Mouse (Mus musculus): ENCODE results near the gene Usp33. TPM values are rescaled to one million over a fixed set of nuclear protein-coding genes. Genes with fewer than 3 reads are reported as not detected.

Usp33 gene
- polyA plus RNA-seq, 1 experiment from 2014 or later: 53.8 TPM

DNA sequence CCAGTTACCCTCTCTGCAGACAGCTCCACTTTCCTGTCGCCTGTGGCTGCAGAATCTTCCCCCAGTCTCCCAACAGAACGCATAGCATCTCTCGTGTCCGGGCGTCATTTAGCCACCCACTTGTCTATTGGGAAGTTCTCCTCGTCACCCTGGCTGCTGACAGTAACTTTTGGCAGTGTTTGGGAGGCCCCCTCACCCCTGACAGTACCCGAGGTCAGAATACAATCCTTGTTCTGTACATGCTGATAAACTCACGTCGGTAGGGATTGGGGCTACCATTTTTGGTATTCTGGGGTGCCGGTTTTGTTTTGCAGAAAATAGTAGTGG is 50.7 kb downstream of the Usp33 start:
- H3K36me3 ChIP-seq: peaks cover 27% of the 10 kb centered on the region
- no peaks in the 10 kb centered on the region for H3K27me3 ChIP-seq (ENCODE audit: insufficient read depth, poor library complexity, severe bottlenecking)
- H3K4me3 ChIP-seq: peak overlapping the region; percentile 73
- 3% methylated on average over 10 of the region's 10 CpGs for WGBS
- no peaks in the 10 kb centered on the region for H3K9me3 ChIP-seq
- peak overlapping the region; percentile 99 for H3K27ac ChIP-seq
- no peak for DNase-seq (ENCODE audit: low spot score)
- H3K4me1 ChIP-seq (replicated peaks): peaks cover 32% of the 10 kb centered on the region

- no peak for DNase-seq (ENCODE audit: low spot score)
- WGBS: 71% methylated on average over 9 of the region's 9 CpGs
- H3K27ac ChIP-seq: peak overlapping the region; percentile 99
These were observed 51.2 kb downstream of the Usp33 start for GRCm38 (mm10) chr3:152397335-152397940.

GRCm38 (mm10) chr3:152400441-152400840 is 54.2 kb downstream of the Usp33 start:
- H3K27ac ChIP-seq: no peak overlapping the region
- H3K27me3 ChIP-seq (ENCODE audit: insufficient read depth, poor library complexity, severe bottlenecking): no peaks in the 10 kb centered on the region
- WGBS: 82% methylated on average over 5 of the region's 5 CpGs
- no peaks in the 10 kb centered on the region for H3K9me3 ChIP-seq
- DNase-seq (ENCODE audit: low spot score): no peak
- no peak overlapping the region for H3K4me3 ChIP-seq
- H3K36me3 ChIP-seq: peaks cover 12% of the 10 kb centered on the region
- H3K4me1 ChIP-seq (replicated peaks): peaks cover 25% of the 10 kb centered on the region

More at GRCm38 (mm10) chr3:152397335-152397940, 51.2 kb downstream of the Usp33 start:
- H3K36me3 ChIP-seq: peaks cover 22% of the 10 kb centered on the region
- H3K9me3 ChIP-seq: no peaks in the 10 kb centered on the region
- H3K27me3 ChIP-seq (ENCODE audit: insufficient read depth, poor library complexity, severe bottlenecking): no peaks in the 10 kb centered on the region
- H3K4me1 ChIP-seq (replicated peaks): peaks cover 37% of the 10 kb centered on the region
- H3K4me3 ChIP-seq: peak overlapping the region; percentile 73

DNA sequence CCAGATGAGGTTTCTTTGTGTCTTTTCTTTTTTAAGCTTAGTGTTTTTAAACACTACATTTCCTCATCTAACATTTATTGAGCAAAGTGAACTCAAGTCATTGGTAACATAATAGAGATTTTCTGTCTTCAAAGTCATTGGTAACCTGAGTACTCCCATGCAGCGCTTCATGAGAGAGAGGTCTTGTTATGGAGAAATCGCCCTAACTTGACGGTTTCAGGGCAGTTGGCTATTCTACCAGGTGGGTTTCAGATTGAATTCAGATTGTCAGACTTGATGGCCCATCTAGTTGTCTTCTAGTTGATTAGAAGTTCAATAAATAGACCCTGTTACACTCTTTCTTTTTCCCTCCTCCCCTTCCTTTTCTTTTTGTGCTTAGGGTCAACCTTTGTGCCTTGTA is 54.6 kb downstream of the Usp33 start:
- no peaks in the 10 kb centered on the region for H3K9me3 ChIP-seq
- DNase-seq (ENCODE audit: low spot score): no peak
- peaks cover 25% of the 10 kb centered on the region for H3K4me1 ChIP-seq (replicated peaks)
- no peak overlapping the region for H3K27ac ChIP-seq
- no peak overlapping the region for H3K4me3 ChIP-seq
- 85% methylated on average over 3 of the region's 3 CpGs for WGBS
- no peaks in the 10 kb centered on the region for H3K27me3 ChIP-seq (ENCODE audit: insufficient read depth, poor library complexity, severe bottlenecking)
- H3K36me3 ChIP-seq: peaks cover 12% of the 10 kb centered on the region

- Histone ChIP-seq H3K27ac (no peak overlapping the region), H3K9me3 (no peaks in the 10 kb centered on the region), H3K27me3 (ENCODE audit: insufficient read depth, poor library complexity, severe bottlenecking) (no peaks in the 10 kb centered on the region), H3K36me3 (peaks cover 12% of the 10 kb centered on the region), H3K4me3 (no peak overlapping the region), H3K4me1 (replicated peaks) (peaks cover 24% of the 10 kb centered on the region)
- 78% methylated on average over 7 of the region's 7 CpGs for WGBS
- no peak for DNase-seq (ENCODE audit: low spot score)
These were observed 55.8 kb downstream of the Usp33 start for GRCm38 (mm10) chr3:152401964-152402670.

DNA sequence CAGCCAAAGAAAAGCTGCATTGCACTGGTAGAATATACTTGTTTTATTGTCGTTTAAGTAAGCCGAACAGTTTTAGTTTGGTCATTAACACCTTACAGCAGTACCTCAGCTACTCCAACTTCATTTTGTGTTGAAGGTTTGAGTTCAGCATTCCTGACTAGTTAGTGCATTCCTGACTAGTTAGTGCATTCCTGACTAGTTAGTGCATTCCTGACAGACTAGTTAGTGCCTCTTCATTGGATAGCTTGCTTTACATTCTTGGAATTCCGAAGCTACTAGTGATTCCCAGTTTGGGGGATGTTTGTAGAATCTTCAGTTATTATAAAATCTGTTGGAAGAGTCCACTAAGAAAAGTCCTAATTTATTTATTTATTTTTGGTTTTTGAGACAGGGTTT is 56.4 kb downstream of the Usp33 start:
- WGBS: 93% methylated on average over 3 of the region's 3 CpGs
- H3K36me3 ChIP-seq: peaks cover 12% of the 10 kb centered on the region
- no peaks in the 10 kb centered on the region for H3K9me3 ChIP-seq
- H3K4me3 ChIP-seq: no peak overlapping the region
- no peak overlapping the region for H3K27ac ChIP-seq
- no peak for DNase-seq (ENCODE audit: low spot score)
- H3K27me3 ChIP-seq (ENCODE audit: insufficient read depth, poor library complexity, severe bottlenecking): no peaks in the 10 kb centered on the region
- peaks cover 18% of the 10 kb centered on the region for H3K4me1 ChIP-seq (replicated peaks)

GRCm38 (mm10) chr3:152403827-152404226 is 57.5 kb downstream of the Usp33 start:
- Histone ChIP-seq H3K4me1 (replicated peaks) (peaks cover 12% of the 10 kb centered on the region), H3K9me3 (no peaks in the 10 kb centered on the region), H3K27ac (no peak overlapping the region), H3K4me3 (no peak overlapping the region), H3K27me3 (ENCODE audit: insufficient read depth, poor library complexity, severe bottlenecking) (no peaks in the 10 kb centered on the region), H3K36me3 (peaks cover 11% of the 10 kb centered on the region)
- 92% methylated on average over 2 of the region's 2 CpGs for WGBS
- no peak for DNase-seq (ENCODE audit: low spot score)

- 94% methylated on average over 7 of the region's 7 CpGs for WGBS
- Histone ChIP-seq H3K36me3 (0 out of 2 replicates have a peak, but pooled peaks cover 10% of the 10 kb centered on the region), H3K4me1 (replicated peaks) (peaks cover 12% of the 10 kb centered on the region), H3K4me3 (no peak overlapping the region), H3K27me3 (ENCODE audit: insufficient read depth, poor library complexity, severe bottlenecking) (no peaks in the 10 kb centered on the region), H3K27ac (no peak overlapping the region), H3K9me3 (no peaks in the 10 kb centered on the region)
- DNase-seq (ENCODE audit: low spot score): no peak
These were observed 59.1 kb downstream of the Usp33 start for GRCm38 (mm10) chr3:152405420-152405819.

GRCm38 (mm10) chr3:152405978-152406640 is 59.8 kb downstream of the Usp33 start:
- H3K36me3 ChIP-seq: 0 out of 2 replicates have a peak, but pooled peaks cover 6% of the 10 kb centered on the region
- peaks cover 16% of the 10 kb centered on the region for H3K4me1 ChIP-seq (replicated peaks)

DNA sequence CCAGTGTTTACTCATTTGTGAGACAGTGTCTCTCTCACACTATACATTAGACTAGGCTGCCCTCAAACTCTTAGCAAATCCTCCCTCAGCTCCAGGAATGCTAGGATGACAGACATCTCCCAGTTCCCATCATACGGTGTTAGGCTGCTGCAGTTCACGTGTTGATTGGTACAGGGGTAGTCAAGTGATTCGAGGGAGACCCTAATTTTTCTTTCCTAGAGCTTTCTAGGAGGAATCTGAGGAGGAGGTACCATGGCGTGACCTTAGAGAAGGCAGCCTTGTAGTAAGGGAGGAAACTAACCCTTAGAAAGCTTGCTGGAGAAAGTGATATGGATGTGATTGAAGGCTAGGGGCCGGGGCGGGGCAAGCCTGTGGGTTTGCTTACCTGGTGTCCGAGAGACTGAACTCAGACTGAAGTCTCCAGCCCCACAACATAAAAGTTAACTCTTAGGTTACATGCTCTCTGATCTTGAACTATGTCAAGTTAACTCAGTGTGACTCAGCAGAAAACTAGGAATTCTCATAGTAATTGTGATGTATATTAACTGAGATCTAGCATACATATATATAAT is 64.8 kb downstream of the Usp33 start:
- H3K4me1 ChIP-seq (replicated peaks): 0 out of 2 replicates have a peak, but pooled peaks cover 4% of the 10 kb centered on the region
- WGBS: 90% methylated on average over 7 of the region's 7 CpGs
- H3K9me3 ChIP-seq: no peaks in the 10 kb centered on the region
- H3K4me3 ChIP-seq: no peak overlapping the region
- no peaks in the 10 kb centered on the region for H3K27me3 ChIP-seq (ENCODE audit: insufficient read depth, poor library complexity, severe bottlenecking)
- DNase-seq (ENCODE audit: low spot score): no peak
- H3K27ac ChIP-seq: no peak overlapping the region
- 0 out of 2 replicates have a peak, but pooled peaks cover 6% of the 10 kb centered on the region for H3K36me3 ChIP-seq

More at GRCm38 (mm10) chr3:152405978-152406640, 59.8 kb downstream of the Usp33 start:
- Histone ChIP-seq H3K27me3 (ENCODE audit: insufficient read depth, poor library complexity, severe bottlenecking) (no peaks in the 10 kb centered on the region), H3K27ac (no peak overlapping the region), H3K9me3 (no peaks in the 10 kb centered on the region), H3K4me3 (no peak overlapping the region)
- DNase-seq (ENCODE audit: low spot score): no peak
- 88% methylated on average over 4 of the region's 4 CpGs for WGBS

GRCm38 (mm10) chr3:152412362-152412761 is 66.1 kb downstream of the Usp33 start:
- H3K4me3 ChIP-seq: no peak overlapping the region
- 0 out of 2 replicates have a peak, but pooled peaks cover 6% of the 10 kb centered on the region for H3K36me3 ChIP-seq
- H3K9me3 ChIP-seq: no peaks in the 10 kb centered on the region
- H3K27me3 ChIP-seq (ENCODE audit: insufficient read depth, poor library complexity, severe bottlenecking): no peaks in the 10 kb centered on the region
- H3K4me1 ChIP-seq (replicated peaks): 0 out of 2 replicates have a peak, but pooled peaks cover 4% of the 10 kb centered on the region
- no peak overlapping the region for H3K27ac ChIP-seq
- no peak for DNase-seq (ENCODE audit: low spot score)
- WGBS: 89% methylated on average over 4 of the region's 4 CpGs

- no peak for DNase-seq (ENCODE audit: low spot score)
- peaks cover 62% of the 10 kb centered on the region for H3K36me3 ChIP-seq
- H3K4me1 ChIP-seq (replicated peaks): no peaks in the 10 kb centered on the region
- 95% methylated on average over 8 of the region's 8 CpGs for WGBS
- H3K4me3 ChIP-seq: no peak overlapping the region
- H3K9me3 ChIP-seq: no peaks in the 10 kb centered on the region
- H3K27me3 ChIP-seq (ENCODE audit: insufficient read depth, poor library complexity, severe bottlenecking): no peaks in the 10 kb centered on the region
- H3K27ac ChIP-seq: no peak overlapping the region
These were observed 82.6 kb downstream of the Usp33 start for GRCm38 (mm10) chr3:152428925-152429324.

DNA sequence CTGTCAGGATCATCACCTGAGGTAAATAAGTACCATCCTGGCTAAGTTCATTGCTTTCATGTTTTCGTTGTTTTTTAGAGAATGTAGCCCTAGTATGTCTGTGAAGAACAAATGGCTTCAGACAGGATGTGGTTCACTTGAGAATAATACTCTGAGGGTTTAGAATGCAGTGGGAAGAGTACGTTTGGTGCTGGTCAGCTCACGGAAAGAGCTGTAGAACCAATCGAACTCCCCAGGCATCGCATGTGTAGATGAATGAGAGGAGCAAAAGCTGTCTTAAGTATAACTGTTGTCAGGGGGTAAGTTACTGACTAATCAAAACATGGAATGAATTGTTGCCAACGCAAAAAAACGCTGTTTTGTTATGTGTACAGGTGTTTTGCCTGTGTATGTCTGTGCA is 86.4 kb downstream of the Usp33 start:
- DNase-seq (ENCODE audit: low spot score): no peak
- Histone ChIP-seq H3K27ac (no peak overlapping the region), H3K4me3 (no peak overlapping the region), H3K9me3 (no peaks in the 10 kb centered on the region), H3K27me3 (ENCODE audit: insufficient read depth, poor library complexity, severe bottlenecking) (no peaks in the 10 kb centered on the region), H3K4me1 (replicated peaks) (no peaks in the 10 kb centered on the region), H3K36me3 (peaks cover 54% of the 10 kb centered on the region)
- WGBS: 95% methylated on average over 7 of the region's 7 CpGs

All from hindbrain, embryonic 10.5 days (tissue).